Mouse (Mus musculus) inflammation-experienced regulatory T-cells (primary cell): ENCODE measurements around the gene Eif3d. TPM values are rescaled to one million over a fixed set of nuclear protein-coding genes. Genes with fewer than 3 reads are reported as not detected.

Experiments
- polyA plus RNA-seq, 2 experiments: library from polyadenylated mRNA; unstranded; fragments of 100-300 nt; shearing (Covaris generic); gene quantifications; one replicate each; pipeline ENCODE4 v1.2.1; 2017

The Eif3d gene
- 100 to 1,000 TPM; 176 to 187 TPM for polyA plus RNA-seq

DNA sequence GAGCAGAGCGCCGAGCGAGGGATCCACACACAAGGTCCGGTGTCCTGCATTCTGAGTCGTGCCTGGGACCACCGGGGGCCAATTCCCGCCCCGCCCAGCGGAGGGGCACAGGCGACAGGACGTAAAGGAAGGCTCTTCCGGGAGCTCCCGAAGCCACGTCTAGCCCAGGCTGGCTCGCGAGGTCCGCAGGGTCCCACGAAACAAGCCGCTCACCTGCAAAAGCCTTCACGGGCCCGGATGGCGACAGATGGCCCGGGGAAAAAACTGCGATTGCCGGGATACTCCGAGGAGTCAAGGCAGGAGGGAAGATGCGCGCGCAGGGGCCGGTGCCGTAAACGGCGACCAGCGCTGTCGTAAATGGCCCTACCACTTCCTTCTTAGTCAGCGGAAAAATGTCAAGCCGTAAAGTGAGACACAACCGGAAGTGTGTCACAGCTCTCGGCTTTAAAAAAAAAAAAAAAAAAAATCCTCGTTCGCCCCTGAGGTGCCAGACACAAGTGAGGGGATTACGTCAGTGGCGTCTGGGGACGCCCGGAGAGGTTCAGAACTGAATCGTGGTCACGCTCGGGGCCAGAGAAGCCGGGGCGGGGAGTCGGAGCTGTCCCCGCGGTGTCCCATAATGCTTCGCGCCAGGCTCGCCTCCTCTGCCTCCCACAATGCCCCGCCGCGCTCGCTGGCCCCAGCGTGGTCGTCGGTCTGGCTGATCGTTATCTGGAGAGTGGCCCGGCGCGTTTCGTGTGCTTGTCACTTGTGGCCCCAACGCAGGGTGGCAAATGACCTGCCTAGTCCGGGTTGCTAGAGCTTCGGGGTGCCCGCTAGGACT is at the start of gene Eif3d:
Gene Eif3d, minus strand, starts transcription at position 344 of the 823 bp plus-strand sequence.

GRCm38 (mm10) chr15:77956404-77956901 is 14.2 kb downstream of the Eif3d start, which contains the start of gene Foxred2:
Gene Foxred2, minus strand, starts transcription at chr15:77956722.

GRCm38 (mm10) chr15:77928673-77929331 is 41.8 kb downstream of the Eif3d start, which contains the start of gene Txn2:
Gene Txn2, minus strand, starts transcription at chr15:77929006.

Other genes with a start within 250 kb of the Eif3d start
- gene Apol9b, start 241.8 kb downstream of the Eif3d start, polyA plus RNA-seq = 10 to 100 TPM; 12.2 to 60.8 TPM
- gene Apol8, start 213.8 kb downstream of the Eif3d start, polyA plus RNA-seq = 1 to 10 TPM in 1 of 2 experiments, under 1 TPM in 1; 0.06 to 2.9 TPM
- gene Myh9, start 128.6 kb downstream of the Eif3d start, polyA plus RNA-seq = 100 to 1,000 TPM; 237 to 271 TPM
- 100 to 1,000 TPM; 196 to 217 TPM for gene Txn2, start 41.8 kb downstream of the Eif3d start, polyA plus RNA-seq
- 1 to 10 TPM; 3.0 to 6.5 TPM for gene Foxred2, start 14.1 kb downstream of the Eif3d start, polyA plus RNA-seq
- under 1 TPM in 1 of 2 experiments, not detected in 1; 0.60 TPM for gene Cacng2, start 149.2 kb upstream of the Eif3d start, polyA plus RNA-seq
- 10 to 100 TPM; 58.7 to 62.5 TPM for gene Ift27, start 203.3 kb upstream of the Eif3d start, polyA plus RNA-seq
- gene Pvalb, start 235.6 kb upstream of the Eif3d start, polyA plus RNA-seq = not detected